Mouse (Mus musculus): ENCODE results near the gene Sf1. TPM values are rescaled to one million over a fixed set of nuclear protein-coding genes. Genes with fewer than 3 reads are reported as not detected.

The Sf1 gene
- total and polyA plus RNA-seq, 2 experiments from 2014 or later: 38.3 to 41.8 TPM

DNA sequence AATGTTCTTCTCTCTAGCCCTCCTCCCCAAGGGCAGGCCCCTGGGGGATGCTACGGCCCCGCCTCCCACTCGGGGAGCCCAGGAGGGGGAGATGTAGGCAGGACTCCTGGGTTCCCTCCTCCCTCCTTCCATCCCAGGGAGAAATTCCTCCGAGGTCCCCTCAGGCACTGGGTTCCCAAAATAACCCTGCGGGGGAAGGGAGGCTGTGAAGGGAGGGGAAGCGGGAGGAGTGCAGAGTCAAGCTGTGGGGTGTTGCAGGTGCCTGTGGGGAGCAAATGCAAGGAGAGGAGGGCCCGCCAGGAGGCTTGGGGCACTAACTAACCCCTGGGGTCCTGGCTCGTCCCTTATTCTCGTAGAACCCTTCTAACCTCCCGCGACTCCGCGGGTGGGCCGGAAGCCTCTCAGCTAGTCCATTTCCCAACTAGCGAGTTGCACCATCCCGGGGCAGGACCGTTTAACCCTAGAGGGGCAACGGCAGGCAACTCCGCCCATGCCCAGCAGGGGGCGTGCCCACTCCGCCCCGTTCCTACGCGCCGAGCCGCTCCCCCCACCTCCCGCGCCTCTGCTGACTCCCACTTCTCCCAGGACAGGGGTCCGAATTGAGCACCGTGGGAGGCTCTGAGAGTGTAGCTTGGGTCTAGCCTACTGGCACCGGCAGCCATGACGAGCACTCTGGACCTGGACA lies 37.8 kb downstream of the Sf1 start:
- Histone ChIP-seq H3K27ac (ENCODE audit: low read depth) (peak overlapping the region; percentile 49), H3K4me2 (ENCODE audit: low read depth, low read length) (peak overlapping the region; percentile 99), H3K4me3 (ENCODE audit: low read depth, low read length) (peak overlapping the region; percentile 71), H3K36me3 (replicated peaks; ENCODE audit: control insufficient read depth, insufficient read depth, low read length) (peaks cover 2% of the 10 kb centered on the region; the same call in 1 of the 2 replicates), H3K9me3 (replicated peaks; ENCODE audit: control insufficient read depth, low read length) (no peaks in the 10 kb centered on the region), H3K9ac (replicated peaks; ENCODE audit: low read depth, low read length) (no peak overlapping the region; the same call in 1 of the 2 replicates), H3K4me1 (ENCODE audit: control insufficient read depth, insufficient read depth) (peaks cover 26% of the 10 kb centered on the region), H3K27me3 (ENCODE audit: control insufficient read depth, insufficient read depth, low read length) (no peaks in the 10 kb centered on the region)
- peak; percentile 41; the same call in 1 of the 2 replicates for TF ChIP-seq EP300 (IDR thresholded peaks at IDR 0.05; ENCODE audit: low read depth)
- peak; percentile 71 for TF ChIP-seq CTCF (IDR thresholded peaks at IDR 0.05; ENCODE audit: low read depth)
- DNase-seq (ENCODE audit: low spot score): peak; percentile 72
- peak; percentile 47 for ATAC-seq (ENCODE audit: insufficient read depth, low read depth)
- under 1% methylated on average over 32 of the region's 32 CpGs for WGBS

GRCm38 (mm10) chr19:6401951-6402350 lies 38.5 kb downstream of the Sf1 start:
- 17% methylated on average over 9 of the region's 9 CpGs for WGBS
- H3K36me3 ChIP-seq (replicated peaks; ENCODE audit: control insufficient read depth, insufficient read depth, low read length): no peaks in the 10 kb centered on the region
- peak overlapping the region; percentile 71 for H3K4me3 ChIP-seq (ENCODE audit: low read depth, low read length)
- ATAC-seq (ENCODE audit: insufficient read depth, low read depth) (no peak), DNase-seq (ENCODE audit: low spot score) (no peak)
- H3K27me3 ChIP-seq (ENCODE audit: control insufficient read depth, insufficient read depth, low read length): no peaks in the 10 kb centered on the region
- peak overlapping the region; percentile 49 for H3K27ac ChIP-seq (ENCODE audit: low read depth)
- H3K4me1 ChIP-seq (ENCODE audit: control insufficient read depth, insufficient read depth): peaks cover 26% of the 10 kb centered on the region
- H3K9ac ChIP-seq (replicated peaks; ENCODE audit: low read depth, low read length): no peak overlapping the region; the same call in 1 of the 2 replicates
- H3K4me2 ChIP-seq (ENCODE audit: low read depth, low read length): peak overlapping the region; percentile 99
- no peak; the same call in 1 of the 2 replicates for TF ChIP-seq EP300 (IDR thresholded peaks at IDR 0.05; ENCODE audit: low read depth)
- no peak for TF ChIP-seq CTCF (IDR thresholded peaks at IDR 0.05; ENCODE audit: low read depth)
- H3K9me3 ChIP-seq (replicated peaks; ENCODE audit: control insufficient read depth, low read length): no peaks in the 10 kb centered on the region

DNA sequence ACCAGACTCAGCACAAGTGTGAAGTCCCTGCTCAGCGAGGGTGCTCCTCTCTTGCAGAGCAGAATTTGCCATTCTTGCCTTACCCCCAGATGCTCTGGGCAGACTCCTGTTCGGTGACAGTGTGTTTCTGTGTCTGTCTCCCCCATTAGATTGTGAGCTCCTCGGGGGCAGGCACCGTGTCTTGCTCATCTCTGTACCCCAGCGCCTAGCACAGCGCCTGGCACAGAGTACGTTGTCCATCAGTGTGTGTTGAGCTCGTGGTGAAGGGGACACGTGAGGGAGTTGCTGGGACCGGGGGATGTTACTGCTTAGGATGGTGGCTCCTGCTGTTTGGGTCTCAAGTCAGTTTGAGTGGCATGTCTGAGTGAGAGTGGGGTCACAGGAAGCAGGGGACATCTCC lies 40.4 kb downstream of the Sf1 start:
- DNase-seq (ENCODE audit: low spot score) (no peak), ATAC-seq (ENCODE audit: insufficient read depth, low read depth) (no peak)
- Histone ChIP-seq H3K9me3 (replicated peaks; ENCODE audit: control insufficient read depth, low read length) (no peaks in the 10 kb centered on the region), H3K4me2 (ENCODE audit: low read depth, low read length) (no peak overlapping the region), H3K4me3 (ENCODE audit: low read depth, low read length) (no peak overlapping the region), H3K27ac (ENCODE audit: low read depth) (no peak overlapping the region), H3K4me1 (ENCODE audit: control insufficient read depth, insufficient read depth) (peaks cover 17% of the 10 kb centered on the region), H3K27me3 (ENCODE audit: control insufficient read depth, insufficient read depth, low read length) (no peaks in the 10 kb centered on the region), H3K9ac (replicated peaks; ENCODE audit: low read depth, low read length) (no peak overlapping the region), H3K36me3 (replicated peaks; ENCODE audit: control insufficient read depth, insufficient read depth, low read length) (peaks cover 4% of the 10 kb centered on the region; the same call in 1 of the 2 replicates)
- WGBS: 75% methylated on average over 10 of the region's 10 CpGs
- TF ChIP-seq CTCF (IDR thresholded peaks at IDR 0.05; ENCODE audit: low read depth) (no peak), EP300 (IDR thresholded peaks at IDR 0.05; ENCODE audit: low read depth) (no peak)

- Histone ChIP-seq H3K9ac (replicated peaks; ENCODE audit: low read depth, low read length) (no peak overlapping the region), H3K27me3 (ENCODE audit: control insufficient read depth, insufficient read depth, low read length) (no peaks in the 10 kb centered on the region), H3K9me3 (replicated peaks; ENCODE audit: control insufficient read depth, low read length) (no peaks in the 10 kb centered on the region), H3K4me3 (ENCODE audit: low read depth, low read length) (no peak overlapping the region), H3K36me3 (replicated peaks; ENCODE audit: control insufficient read depth, insufficient read depth, low read length) (peaks cover 4% of the 10 kb centered on the region; the same call in 1 of the 2 replicates), H3K27ac (ENCODE audit: low read depth) (no peak overlapping the region), H3K4me2 (ENCODE audit: low read depth, low read length) (no peak overlapping the region), H3K4me1 (ENCODE audit: control insufficient read depth, insufficient read depth) (peaks cover 11% of the 10 kb centered on the region)
- ATAC-seq (ENCODE audit: insufficient read depth, low read depth) (no peak), DNase-seq (ENCODE audit: low spot score) (no peak)
- TF ChIP-seq EP300 (IDR thresholded peaks at IDR 0.05; ENCODE audit: low read depth): no peak
- TF ChIP-seq CTCF (IDR thresholded peaks at IDR 0.05; ENCODE audit: low read depth): no peak
- 71% methylated on average over 10 of the region's 10 CpGs for WGBS
Measured at GRCm38 (mm10) chr19:6405433-6405832, 41.9 kb downstream of the Sf1 start.

GRCm38 (mm10) chr19:6407109-6407508 lies 43.6 kb downstream of the Sf1 start:
- TF ChIP-seq EP300 (IDR thresholded peaks at IDR 0.05; ENCODE audit: low read depth) (no peak), CTCF (IDR thresholded peaks at IDR 0.05; ENCODE audit: low read depth) (no peak)
- H3K27ac ChIP-seq (ENCODE audit: low read depth): no peak overlapping the region

More at GRCm38 (mm10) chr19:6407109-6407508, 43.6 kb downstream of the Sf1 start:
- 84% methylated on average over 8 of the region's 8 CpGs for WGBS
- Histone ChIP-seq H3K9me3 (replicated peaks; ENCODE audit: control insufficient read depth, low read length) (no peaks in the 10 kb centered on the region), H3K4me1 (ENCODE audit: control insufficient read depth, insufficient read depth) (no peaks in the 10 kb centered on the region), H3K27me3 (ENCODE audit: control insufficient read depth, insufficient read depth, low read length) (no peaks in the 10 kb centered on the region), H3K4me2 (ENCODE audit: low read depth, low read length) (no peak overlapping the region), H3K4me3 (ENCODE audit: low read depth, low read length) (no peak overlapping the region), H3K36me3 (replicated peaks; ENCODE audit: control insufficient read depth, insufficient read depth, low read length) (peaks cover 8% of the 10 kb centered on the region; the same call in 1 of the 2 replicates), H3K9ac (replicated peaks; ENCODE audit: low read depth, low read length) (no peak overlapping the region)
- DNase-seq (ENCODE audit: low spot score) (no peak), ATAC-seq (ENCODE audit: insufficient read depth, low read depth) (no peak)

All from heart, postnatal 0 days (tissue).